Mouse (Mus musculus): ENCODE measurements around the gene Cyth4. TPM values are rescaled to one million over a fixed set of nuclear protein-coding genes. Genes with fewer than 3 reads are reported as not detected.

The Cyth4 gene
- total RNA-seq, 2 experiments from 2014 or later = 1.9 TPM

- H3K4me3 ChIP-seq = no peak overlapping the region
- DNase-seq = peak; percentile 65
- no peak overlapping the region for H3K27ac ChIP-seq
- intact Hi-C loops (cut with DNase I) = no loop called here
- no peak for TF ChIP-seq CTCF (IDR thresholded peaks at IDR 0.05)
These were observed 9.2 kb downstream of the Cyth4 start for GRCm38 (mm10) chr15:78606059-78606458.

- DNase-seq = no peak
- TF ChIP-seq CTCF (IDR thresholded peaks at IDR 0.05) = no peak
- intact Hi-C loops (cut with DNase I) = no loop called here
- no peak overlapping the region for H3K4me3 ChIP-seq
- no peak overlapping the region for H3K27ac ChIP-seq
These were observed 10.6 kb downstream of the Cyth4 start for GRCm38 (mm10) chr15:78607463-78607862.

DNA sequence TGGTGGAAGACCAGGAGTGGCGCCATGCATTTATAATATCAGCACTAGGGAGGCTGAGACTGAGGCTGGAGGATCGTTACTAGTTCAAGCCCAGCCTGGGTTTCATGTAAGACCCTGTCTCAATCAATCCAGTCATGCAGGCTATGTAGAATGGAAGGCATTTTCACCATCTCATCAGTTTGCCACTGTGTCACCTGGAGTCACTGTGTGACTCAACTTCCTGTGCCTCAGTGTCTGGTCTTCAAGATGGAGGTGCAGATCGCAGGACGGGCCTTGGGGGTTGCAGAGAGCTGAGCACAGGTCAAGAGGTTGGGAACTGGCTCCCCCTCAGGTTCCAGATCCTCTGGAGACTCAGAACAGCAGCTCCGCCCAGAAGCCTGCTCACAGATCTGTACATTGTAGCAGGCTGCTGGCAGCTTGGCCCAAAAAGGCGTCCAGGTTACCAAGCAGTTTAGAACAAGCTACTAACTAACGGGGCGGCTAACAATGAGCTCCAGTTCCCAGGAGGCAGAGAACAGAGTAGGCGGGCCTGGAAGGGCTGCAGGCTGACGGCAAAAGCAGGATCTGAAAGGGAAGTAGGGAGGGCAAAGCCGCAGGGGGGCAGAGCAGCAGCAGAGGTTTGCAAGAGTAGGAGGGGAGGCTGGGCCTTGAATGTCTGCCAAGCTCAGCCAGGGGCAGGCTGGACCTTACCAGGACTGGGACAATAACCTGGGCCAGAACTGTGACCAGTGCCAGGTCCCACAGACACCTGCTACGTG lies 14.0 kb downstream of the Cyth4 start:
- Histone ChIP-seq H3K4me3 (no peak overlapping the region), H3K27ac (no peak overlapping the region)
- no peak for TF ChIP-seq CTCF (IDR thresholded peaks at IDR 0.05)
- intact Hi-C loops (cut with DNase I) = no loop called here
- DNase-seq = no peak

GRCm38 (mm10) chr15:78614536-78614935 lies 17.7 kb downstream of the Cyth4 start:
- no peak overlapping the region for H3K27ac ChIP-seq
- intact Hi-C loops (cut with DNase I) = no loop called here
- DNase-seq = no peak
- H3K4me3 ChIP-seq = no peak overlapping the region
- TF ChIP-seq CTCF (IDR thresholded peaks at IDR 0.05) = no peak

GRCm38 (mm10) chr15:78616973-78617372 lies 20.1 kb downstream of the Cyth4 start:
- intact Hi-C loops (cut with DNase I) = no loop called here
- no peak for DNase-seq
- Histone ChIP-seq H3K4me3 (no peak overlapping the region), H3K27ac (no peak overlapping the region)
- no peak for TF ChIP-seq CTCF (IDR thresholded peaks at IDR 0.05)

GRCm38 (mm10) chr15:78623426-78623825 lies 26.6 kb downstream of the Cyth4 start:
- no peak overlapping the region for H3K4me3 ChIP-seq
- H3K27ac ChIP-seq = peak overlapping the region; percentile 78; the same call in 1 of the 2 replicates
- intact Hi-C loops (cut with DNase I) = loop anchor here (1.0 to 5.0 kb wide), 3 partner anchors 97 to 234 kb away; partner anchors contain the start of gene Lgals2
- peak; percentile 98; the same call in 1 of the 2 replicates for TF ChIP-seq CTCF (IDR thresholded peaks at IDR 0.05)
- peak; percentile 68 for DNase-seq

GRCm38 (mm10) chr15:78624431-78624950 lies 27.6 kb downstream of the Cyth4 start:
- peak overlapping the region; percentile 33 for H3K4me3 ChIP-seq
- peak overlapping the region; percentile 78 for H3K27ac ChIP-seq
- DNase-seq = peak; percentile 84
- intact Hi-C loops (cut with DNase I) = loop anchor here (5.0 kb wide), 1 partner anchor 233 kb away; the partner anchor contains the start of gene Lgals2
- no peak for TF ChIP-seq CTCF (IDR thresholded peaks at IDR 0.05)

DNA sequence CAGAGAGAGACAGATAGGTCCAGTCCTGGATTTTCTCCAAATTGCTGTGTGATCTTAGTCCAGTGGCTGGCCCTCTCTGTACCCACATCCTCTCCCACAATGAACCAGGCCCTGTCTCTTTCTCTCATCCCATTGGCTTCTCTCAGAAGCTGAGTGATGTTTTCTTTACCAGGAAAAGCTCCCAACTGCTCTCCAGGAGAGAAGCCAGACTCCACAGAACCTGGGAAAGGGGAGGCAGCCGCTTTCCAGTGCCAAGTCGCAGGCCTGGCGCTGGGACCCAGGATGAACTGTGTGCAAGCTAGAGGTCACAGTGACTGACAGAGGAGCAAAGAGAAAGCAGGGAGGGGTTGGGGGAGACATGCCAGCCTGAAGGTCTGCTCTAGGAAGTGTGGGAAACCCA lies 28.1 kb downstream of the Cyth4 start:
- peak; percentile 38 for DNase-seq
- TF ChIP-seq CTCF (IDR thresholded peaks at IDR 0.05) = no peak
- no peak overlapping the region for H3K4me3 ChIP-seq
- intact Hi-C loops (cut with DNase I) = loop anchor here (5.0 kb wide), 1 partner anchor 232 kb away; the partner anchor contains the start of gene Lgals2
- peak overlapping the region; percentile 78 for H3K27ac ChIP-seq

- Histone ChIP-seq H3K27ac (no peak overlapping the region), H3K4me3 (no peak overlapping the region)
- TF ChIP-seq CTCF (IDR thresholded peaks at IDR 0.05) = no peak
- intact Hi-C loops (cut with DNase I) = no loop called here
- no peak for DNase-seq
These were observed 29.4 kb downstream of the Cyth4 start for GRCm38 (mm10) chr15:78626285-78626684.

DNA sequence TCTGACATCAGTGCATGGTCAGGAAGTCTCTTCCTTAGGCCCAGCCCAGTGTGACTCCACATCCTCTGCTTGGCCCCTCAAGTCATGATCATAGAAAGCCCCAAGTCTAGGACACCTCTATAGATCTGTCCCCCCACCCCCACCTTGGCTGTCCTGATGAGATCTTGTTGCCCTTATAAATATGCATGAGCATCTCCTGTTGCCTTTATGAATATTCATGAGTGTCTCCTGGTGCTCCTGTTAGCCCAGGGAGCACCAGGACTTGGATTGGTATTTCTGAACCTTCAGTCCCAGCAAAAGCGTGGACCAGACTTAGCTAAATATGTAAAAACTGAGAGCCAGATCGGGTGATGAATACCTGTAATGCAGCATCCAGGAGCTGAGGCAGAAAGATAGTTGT lies 35.5 kb downstream of the Cyth4 start:
- TF ChIP-seq CTCF (IDR thresholded peaks at IDR 0.05) = no peak
- DNase-seq = no peak
- Histone ChIP-seq H3K4me3 (no peak overlapping the region), H3K27ac (no peak overlapping the region)
- intact Hi-C loops (cut with DNase I) = no loop called here

- H3K27ac ChIP-seq = no peak overlapping the region
- no peak overlapping the region for H3K4me3 ChIP-seq
- no peak for DNase-seq
- no peak for TF ChIP-seq CTCF (IDR thresholded peaks at IDR 0.05)
- intact Hi-C loops (cut with DNase I) = no loop called here
These were observed 36.6 kb downstream of the Cyth4 start for GRCm38 (mm10) chr15:78633413-78633812.

DNA sequence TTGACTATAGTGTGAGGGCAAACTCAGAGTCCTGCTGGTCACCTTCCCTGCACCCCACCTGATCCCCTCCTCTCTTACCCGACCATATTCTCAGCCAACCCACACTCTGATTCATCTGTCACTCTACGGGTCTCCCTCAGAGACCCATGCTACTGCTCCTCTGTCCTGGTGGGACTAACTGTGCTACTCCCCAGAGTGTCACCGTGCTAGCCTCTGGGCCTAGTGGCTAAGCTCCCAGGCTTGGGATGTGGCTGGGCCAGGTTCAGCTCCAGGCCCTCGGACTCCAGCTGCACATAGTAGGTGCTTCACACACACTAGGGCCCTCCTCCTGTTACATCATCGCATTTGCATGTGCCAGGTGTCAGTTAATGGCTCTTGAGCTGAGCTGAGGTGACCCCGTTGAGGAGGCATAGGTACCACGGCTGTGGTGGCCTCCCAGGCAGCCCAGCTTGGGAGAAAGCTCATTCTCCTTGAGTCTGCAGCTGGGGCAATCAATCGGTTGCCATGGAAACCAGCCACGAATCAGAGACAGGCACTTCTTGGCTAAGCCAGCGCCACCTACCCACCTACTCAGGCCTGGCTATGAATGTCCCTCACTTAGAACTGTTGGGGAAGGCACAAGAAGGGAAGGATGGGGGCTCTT lies 37.4 kb downstream of the Cyth4 start:
- intact Hi-C loops (cut with DNase I) = no loop called here
- DNase-seq = no peak

DNA sequence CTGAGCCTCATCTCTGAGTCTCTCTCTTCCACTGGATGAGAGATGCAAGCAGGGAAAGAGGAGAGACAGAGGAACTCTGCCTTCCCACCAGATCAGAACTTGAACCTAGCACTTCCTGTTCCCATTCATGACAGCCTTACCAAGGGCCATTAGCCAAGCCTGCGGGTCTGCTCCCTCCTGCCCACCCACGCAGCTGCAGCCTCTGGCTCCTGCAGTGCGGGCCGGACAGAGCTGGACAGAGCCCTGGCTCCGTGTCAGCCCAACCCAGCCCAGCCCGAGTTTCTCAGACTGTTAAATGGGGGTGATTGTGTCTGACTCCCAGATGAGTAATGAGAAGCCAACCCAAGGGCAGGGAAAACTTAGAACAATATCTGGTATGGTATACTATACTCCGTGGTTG lies 38.4 kb downstream of the Cyth4 start:
- intact Hi-C loops (cut with DNase I) = no loop called here
- TF ChIP-seq CTCF (IDR thresholded peaks at IDR 0.05) = no peak

More for the DNA sequence above, 37.4 kb downstream of the Cyth4 start:
- Histone ChIP-seq H3K4me3 (no peak overlapping the region), H3K27ac (no peak overlapping the region)
- no peak for TF ChIP-seq CTCF (IDR thresholded peaks at IDR 0.05)

More for the DNA sequence above, 38.4 kb downstream of the Cyth4 start:
- Histone ChIP-seq H3K27ac (no peak overlapping the region), H3K4me3 (no peak overlapping the region)
- peak; percentile 65 for DNase-seq

Measured in gastrocnemius, adult 2 months (tissue).